Mouse (Mus musculus): ENCODE measurements around the gene Spock2. TPM values are rescaled to one million over a fixed set of nuclear protein-coding genes. Genes with fewer than 3 reads are reported as not detected.
"Not testable (repeated sequence)": the region's sequence is repeated elsewhere in the genome, so short reads cannot be mapped to it uniquely, and the experiment has no call there.

The Spock2 gene
- polyA plus RNA-seq, 1 experiment from 2014 or later, result 3.8 TPM

GRCm38 (mm10) chr10:60172306-60172705 is 66.3 kb downstream of the Spock2 start:
- no peaks in the 10 kb centered on the region for H3K27me3 ChIP-seq (ENCODE audit: control insufficient read depth, insufficient read depth, low read length)
- no peaks in the 10 kb centered on the region for H3K36me3 ChIP-seq (ENCODE audit: control insufficient read depth, insufficient read depth, low read length)
- no peak overlapping the region for H3K27ac ChIP-seq (ENCODE audit: low read length)
- no peak for ATAC-seq (ENCODE audit: insufficient number of reproducible peaks, insufficient read depth, low FRiP score, low read depth)
- 87% methylated on average over 4 of the region's 4 CpGs for WGBS
- H3K9ac ChIP-seq (replicated peaks; ENCODE audit: low read depth, low read length), result no peak overlapping the region
- no peak overlapping the region for H3K4me2 ChIP-seq (replicated peaks; ENCODE audit: low read depth, low read length)
- H3K4me1 ChIP-seq (ENCODE audit: control insufficient read depth, insufficient read depth, low read length), result no peaks in the 10 kb centered on the region
- no peaks in the 10 kb centered on the region; the same call in 1 of the 2 replicates for H3K9me3 ChIP-seq (ENCODE audit: control insufficient read depth, low read depth, low read length)
- no peak overlapping the region for H3K4me3 ChIP-seq (ENCODE audit: low read depth, low read length)

- no peaks in the 10 kb centered on the region for H3K27me3 ChIP-seq (ENCODE audit: control insufficient read depth, insufficient read depth, low read length)
- H3K9me3 ChIP-seq (ENCODE audit: control insufficient read depth, low read depth, low read length), result no peaks in the 10 kb centered on the region; the same call in 1 of the 2 replicates
- 59% methylated on average over 10 of the region's 10 CpGs for WGBS
- no peaks in the 10 kb centered on the region for H3K4me1 ChIP-seq (ENCODE audit: control insufficient read depth, insufficient read depth, low read length)
- no peak overlapping the region for H3K9ac ChIP-seq (replicated peaks; ENCODE audit: low read depth, low read length)
- H3K4me2 ChIP-seq (replicated peaks; ENCODE audit: low read depth, low read length), result no peak overlapping the region
- H3K36me3 ChIP-seq (ENCODE audit: control insufficient read depth, insufficient read depth, low read length), result no peaks in the 10 kb centered on the region
- H3K27ac ChIP-seq (ENCODE audit: low read length), result no peak overlapping the region
- ATAC-seq (ENCODE audit: insufficient number of reproducible peaks, insufficient read depth, low FRiP score, low read depth), result no peak
- no peak overlapping the region for H3K4me3 ChIP-seq (ENCODE audit: low read depth, low read length)
These were observed 67.0 kb downstream of the Spock2 start for GRCm38 (mm10) chr10:60173035-60173434.

GRCm38 (mm10) chr10:60174506-60174905 is 68.5 kb downstream of the Spock2 start:
- H3K27ac ChIP-seq (ENCODE audit: low read length), result no peak overlapping the region
- no peak overlapping the region for H3K4me2 ChIP-seq (replicated peaks; ENCODE audit: low read depth, low read length)
- no peaks in the 10 kb centered on the region for H3K27me3 ChIP-seq (ENCODE audit: control insufficient read depth, insufficient read depth, low read length)
- H3K9me3 ChIP-seq (ENCODE audit: control insufficient read depth, low read depth, low read length), result no peaks in the 10 kb centered on the region; the same call in 1 of the 2 replicates
- H3K9ac ChIP-seq (replicated peaks; ENCODE audit: low read depth, low read length), result no peak overlapping the region
- H3K36me3 ChIP-seq (ENCODE audit: control insufficient read depth, insufficient read depth, low read length), result no peaks in the 10 kb centered on the region
- WGBS, result 59% methylated on average over 3 of the region's 3 CpGs
- no peaks in the 10 kb centered on the region for H3K4me1 ChIP-seq (ENCODE audit: control insufficient read depth, insufficient read depth, low read length)
- no peak for ATAC-seq (ENCODE audit: insufficient number of reproducible peaks, insufficient read depth, low FRiP score, low read depth)
- no peak overlapping the region for H3K4me3 ChIP-seq (ENCODE audit: low read depth, low read length)

- H3K9me3 ChIP-seq (ENCODE audit: control insufficient read depth, low read depth, low read length); ATAC-seq (ENCODE audit: insufficient number of reproducible peaks, insufficient read depth, low FRiP score, low read depth); H3K9ac ChIP-seq (replicated peaks; ENCODE audit: low read depth, low read length); H3K27me3 ChIP-seq (ENCODE audit: control insufficient read depth, insufficient read depth, low read length); H3K4me2 ChIP-seq (replicated peaks; ENCODE audit: low read depth, low read length); H3K27ac ChIP-seq (ENCODE audit: low read length); H3K4me3 ChIP-seq (ENCODE audit: low read depth, low read length); H3K4me1 ChIP-seq (ENCODE audit: control insufficient read depth, insufficient read depth, low read length); H3K36me3 ChIP-seq (ENCODE audit: control insufficient read depth, insufficient read depth, low read length): not testable (repeated sequence)
- WGBS, result 91% methylated on average over 9 of the region's 9 CpGs
These were observed 69.3 kb downstream of the Spock2 start for GRCm38 (mm10) chr10:60175306-60175705.

Small RNA genes within 50 kb of the gene (microRNA-seq; reads per million reads assigned to microRNA genes)
- gene Mir6906, result not detected

Other genes starting within 250 kb of the Spock2 start
- gene Dnajb12, start 226.7 kb upstream of the Spock2 start, polyA plus RNA-seq (2014; fragmentation: Nextera tagmentation; extraction: Ambion mirVana), result 26.5 and 29.8 TPM in 2 replicates
- 2.5 and 3.0 TPM in 2 replicates for gene Ddit4, start 154.4 kb upstream of the Spock2 start, polyA plus RNA-seq (2014; fragmentation: Nextera tagmentation; extraction: Ambion mirVana)
- 44.0 and 46.6 TPM in 2 replicates for gene Ascc1, start 103.4 kb upstream of the Spock2 start, polyA plus RNA-seq (2014; fragmentation: Nextera tagmentation; extraction: Ambion mirVana)
- gene Anapc16, start 103.1 kb upstream of the Spock2 start, polyA plus RNA-seq (2014; fragmentation: Nextera tagmentation; extraction: Ambion mirVana), result 116 and 118 TPM in 2 replicates
- 2.4 and 2.8 TPM in 2 replicates for gene Chst3, start 113.0 kb downstream of the Spock2 start, polyA plus RNA-seq (2014; fragmentation: Nextera tagmentation; extraction: Ambion mirVana)
- 106 and 108 TPM in 2 replicates for gene Psap, start 171.4 kb downstream of the Spock2 start, polyA plus RNA-seq (2014; fragmentation: Nextera tagmentation; extraction: Ambion mirVana)
- gene Vsir, start 240.6 kb downstream of the Spock2 start, polyA plus RNA-seq (2014; fragmentation: Nextera tagmentation; extraction: Ambion mirVana), result 4.9 and 6.8 TPM in 2 replicates

Measured in stomach, embryonic 14.5 days (tissue).